Mouse (Mus musculus): ENCODE measurements around the gene Zc3h14. TPM values are rescaled to one million over a fixed set of nuclear protein-coding genes. Genes with fewer than 3 reads are reported as not detected.

Zc3h14 gene
- polyA plus RNA-seq, 1 experiment from 2014 or later: 102 TPM

GRCm38 (mm10) chr12:98730682-98731081 is 16.1 kb upstream of the Zc3h14 start:
- Histone ChIP-seq H3K27ac (replicated peaks in 1 of 2; ENCODE audit: control insufficient read depth in 1 of 2, insufficient read depth in 1 of 2, low read depth in 2 of 2, low read length in 2 of 2) (no peak overlapping the region), H3K4me3 (ENCODE audit: control insufficient read depth in 1 of 2, insufficient read depth in 1 of 2, low read depth in 1 of 2, low read length in 2 of 2) (no peak overlapping the region), H3K9ac (ENCODE audit: low read length) (no peak overlapping the region), H3K27me3 (ENCODE audit: control insufficient read depth, insufficient read depth, low read length) (no peaks in the 10 kb centered on the region), H3K4me2 (ENCODE audit: low read length) (no peak overlapping the region), H3K9me3 (ENCODE audit: control insufficient read depth, low read length) (no peaks in the 10 kb centered on the region), H3K4me1 (ENCODE audit: control insufficient read depth in 2 of 2, insufficient read depth in 2 of 2, low read length in 2 of 2) (peaks cover 11 to 15% of the 10 kb centered on the region in 2 experiments), H3K36me3 (ENCODE audit: control insufficient read depth, insufficient read depth, low read length) (peaks cover 16% of the 10 kb centered on the region; the same call in 1 of the 2 replicates)
- ATAC-seq (ENCODE audit: insufficient number of reproducible peaks, insufficient read depth, low FRiP score, low read depth): no peak
- 86% methylated on average over 11 of the region's 11 CpGs for WGBS

GRCm38 (mm10) chr12:98733165-98733564 is 13.6 kb upstream of the Zc3h14 start:
- H3K27ac ChIP-seq (replicated peaks in 1 of 2; ENCODE audit: control insufficient read depth in 1 of 2, insufficient read depth in 1 of 2, low read depth in 2 of 2, low read length in 2 of 2): no peak overlapping the region
- peak overlapping the region in 1 of 2 experiments; percentile 23; a peak in 1 of 4 replicates for H3K4me3 ChIP-seq (ENCODE audit: control insufficient read depth in 1 of 2, insufficient read depth in 1 of 2, low read depth in 1 of 2, low read length in 2 of 2)
- H3K9me3 ChIP-seq (ENCODE audit: control insufficient read depth, low read length): no peaks in the 10 kb centered on the region
- ATAC-seq (ENCODE audit: insufficient number of reproducible peaks, insufficient read depth, low FRiP score, low read depth): no peak
- WGBS: 62% methylated on average over 3 of the region's 3 CpGs
- peak overlapping the region; percentile 19; the same call in 1 of the 2 replicates for H3K9ac ChIP-seq (ENCODE audit: low read length)
- no peaks in the 10 kb centered on the region for H3K27me3 ChIP-seq (ENCODE audit: control insufficient read depth, insufficient read depth, low read length)
- peak overlapping the region; percentile 88 for H3K4me2 ChIP-seq (ENCODE audit: low read length)
- H3K4me1 ChIP-seq (ENCODE audit: control insufficient read depth in 2 of 2, insufficient read depth in 2 of 2, low read length in 2 of 2): peaks cover 13 to 18% of the 10 kb centered on the region in 2 experiments
- H3K36me3 ChIP-seq (ENCODE audit: control insufficient read depth, insufficient read depth, low read length): peaks cover 16% of the 10 kb centered on the region; the same call in 1 of the 2 replicates

DNA sequence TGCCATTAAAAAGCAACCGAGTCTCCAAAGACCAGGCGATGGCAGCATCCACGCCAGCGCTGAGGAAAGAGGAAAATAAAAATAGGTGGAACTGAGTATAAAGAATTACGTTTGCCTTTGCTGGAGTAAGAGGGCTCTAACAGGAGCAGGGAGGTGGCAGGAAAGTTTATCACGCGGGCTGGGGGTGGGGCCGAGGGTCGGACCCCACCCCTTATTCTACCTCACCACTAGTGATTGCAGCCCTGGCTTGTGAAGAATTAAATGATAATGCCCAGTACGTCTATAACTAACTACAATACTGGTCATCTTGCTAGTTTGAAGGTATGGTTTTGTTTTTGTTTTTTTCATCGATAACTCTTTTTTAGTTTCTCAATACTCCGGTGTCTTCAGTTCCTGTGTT is 13.0 kb upstream of the Zc3h14 start:
- Histone ChIP-seq H3K4me1 (ENCODE audit: control insufficient read depth in 2 of 2, insufficient read depth in 2 of 2, low read length in 2 of 2) (peaks cover 15 to 19% of the 10 kb centered on the region in 2 experiments), H3K27ac (replicated peaks in 1 of 2; ENCODE audit: control insufficient read depth in 1 of 2, insufficient read depth in 1 of 2, low read depth in 2 of 2, low read length in 2 of 2) (no peak overlapping the region), H3K9ac (ENCODE audit: low read length) (peak overlapping the region; percentile 79), H3K9me3 (ENCODE audit: control insufficient read depth, low read length) (no peaks in the 10 kb centered on the region), H3K36me3 (ENCODE audit: control insufficient read depth, insufficient read depth, low read length) (peaks cover 16% of the 10 kb centered on the region; the same call in 1 of the 2 replicates), H3K4me3 (ENCODE audit: control insufficient read depth in 1 of 2, insufficient read depth in 1 of 2, low read depth in 1 of 2, low read length in 2 of 2) (peak overlapping the region; percentile 62 to 67), H3K27me3 (ENCODE audit: control insufficient read depth, insufficient read depth, low read length) (no peaks in the 10 kb centered on the region), H3K4me2 (ENCODE audit: low read length) (peak overlapping the region; percentile 88)
- ATAC-seq (ENCODE audit: insufficient number of reproducible peaks, insufficient read depth, low FRiP score, low read depth): no peak
- WGBS: 14% methylated on average over 12 of the region's 12 CpGs

DNA sequence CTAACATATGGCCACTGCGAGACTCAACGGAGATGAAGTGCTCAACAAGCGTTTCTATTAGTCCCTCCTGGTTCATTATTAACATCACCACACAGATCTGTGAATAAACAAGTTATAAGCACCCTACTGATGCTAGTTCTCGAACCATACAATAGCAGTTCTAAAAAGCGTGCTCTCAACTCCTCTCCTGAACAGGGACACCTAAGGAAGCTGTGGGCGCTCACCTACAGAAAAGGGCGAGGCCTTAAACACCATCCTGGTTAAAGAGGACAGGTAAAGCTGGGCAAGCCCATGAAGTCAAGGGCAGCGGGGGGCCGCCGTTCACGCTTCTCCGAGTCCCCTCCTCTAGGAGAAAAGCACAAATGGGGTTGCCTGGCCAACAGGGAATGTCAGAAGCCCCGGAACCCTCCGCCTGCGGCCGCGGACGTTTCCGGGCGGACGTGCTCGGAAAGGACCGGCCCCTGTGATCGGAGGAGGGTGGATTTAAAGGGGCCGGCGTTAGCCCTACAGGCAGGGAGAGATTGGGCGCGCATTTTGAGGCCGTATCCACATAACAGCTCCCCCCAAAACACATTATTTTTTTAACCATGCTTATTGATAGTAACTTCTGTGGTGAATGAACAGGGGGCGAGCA is 12.4 kb upstream of the Zc3h14 start:
- ATAC-seq (ENCODE audit: insufficient number of reproducible peaks, insufficient read depth, low FRiP score, low read depth): peak; percentile 59

GRCm38 (mm10) chr12:98734880-98735801 is 11.6 kb upstream of the Zc3h14 start:
- no peak for ATAC-seq (ENCODE audit: insufficient number of reproducible peaks, insufficient read depth, low FRiP score, low read depth)
- WGBS: 9% methylated on average over 22 of the region's 22 CpGs
- Histone ChIP-seq H3K4me3 (ENCODE audit: control insufficient read depth in 1 of 2, insufficient read depth in 1 of 2, low read depth in 1 of 2, low read length in 2 of 2) (peak overlapping the region; percentile 62 to 67), H3K9me3 (ENCODE audit: control insufficient read depth, low read length) (no peaks in the 10 kb centered on the region), H3K27ac (replicated peaks in 1 of 2; ENCODE audit: control insufficient read depth in 1 of 2, insufficient read depth in 1 of 2, low read depth in 2 of 2, low read length in 2 of 2) (peak overlapping the region; percentile 49 to 61), H3K4me2 (ENCODE audit: low read length) (peak overlapping the region; percentile 88), H3K4me1 (ENCODE audit: control insufficient read depth in 2 of 2, insufficient read depth in 2 of 2, low read length in 2 of 2) (peaks cover 15 to 19% of the 10 kb centered on the region in 2 experiments), H3K36me3 (ENCODE audit: control insufficient read depth, insufficient read depth, low read length) (peaks cover 12% of the 10 kb centered on the region; the same call in 1 of the 2 replicates), H3K9ac (ENCODE audit: low read length) (peak overlapping the region; percentile 79), H3K27me3 (ENCODE audit: control insufficient read depth, insufficient read depth, low read length) (no peaks in the 10 kb centered on the region)

More for the DNA sequence above, 12.4 kb upstream of the Zc3h14 start:
- under 1% methylated on average over 30 of the region's 30 CpGs for WGBS
- peak overlapping the region; percentile 79 for H3K9ac ChIP-seq (ENCODE audit: low read length)
- peak overlapping the region; percentile 88 for H3K4me2 ChIP-seq (ENCODE audit: low read length)
- peak overlapping the region in 1 of 2 experiments; percentile 61; a peak in 2 of 4 replicates for H3K27ac ChIP-seq (replicated peaks in 1 of 2; ENCODE audit: control insufficient read depth in 1 of 2, insufficient read depth in 1 of 2, low read depth in 2 of 2, low read length in 2 of 2)
- H3K36me3 ChIP-seq (ENCODE audit: control insufficient read depth, insufficient read depth, low read length): peaks cover 12% of the 10 kb centered on the region; the same call in 1 of the 2 replicates
- no peaks in the 10 kb centered on the region for H3K27me3 ChIP-seq (ENCODE audit: control insufficient read depth, insufficient read depth, low read length)
- peaks cover 15 to 19% of the 10 kb centered on the region in 2 experiments for H3K4me1 ChIP-seq (ENCODE audit: control insufficient read depth in 2 of 2, insufficient read depth in 2 of 2, low read length in 2 of 2)
- peak overlapping the region; percentile 62 to 67 for H3K4me3 ChIP-seq (ENCODE audit: control insufficient read depth in 1 of 2, insufficient read depth in 1 of 2, low read depth in 1 of 2, low read length in 2 of 2)
- H3K9me3 ChIP-seq (ENCODE audit: control insufficient read depth, low read length): no peaks in the 10 kb centered on the region

- H3K4me3 ChIP-seq (ENCODE audit: control insufficient read depth in 1 of 2, insufficient read depth in 1 of 2, low read depth in 1 of 2, low read length in 2 of 2): peak within 1 kb of the TSS; percentile 89 to 97
- peak within 1 kb of the TSS; percentile 95 for H3K9ac ChIP-seq (ENCODE audit: low read length)
- no peaks in the 10 kb centered on the region for H3K9me3 ChIP-seq (ENCODE audit: control insufficient read depth, low read length)
- peaks cover 17 to 22% of the 10 kb centered on the region in 2 experiments for H3K4me1 ChIP-seq (ENCODE audit: control insufficient read depth in 2 of 2, insufficient read depth in 2 of 2, low read length in 2 of 2)
- under 1% methylated on average over 74 of the region's 75 CpGs for WGBS
- H3K36me3 ChIP-seq (ENCODE audit: control insufficient read depth, insufficient read depth, low read length): peaks cover 5% of the 10 kb centered on the region; the same call in 1 of the 2 replicates
- no peaks in the 10 kb centered on the region for H3K27me3 ChIP-seq (ENCODE audit: control insufficient read depth, insufficient read depth, low read length)
- peak within 1 kb of the TSS; percentile 88 for H3K4me2 ChIP-seq (ENCODE audit: low read length)
- peak within 1 kb of the TSS; percentile 80 to 98 for H3K27ac ChIP-seq (replicated peaks in 1 of 2; ENCODE audit: control insufficient read depth in 1 of 2, insufficient read depth in 1 of 2, low read depth in 2 of 2, low read length in 2 of 2)
- ATAC-seq (ENCODE audit: insufficient number of reproducible peaks, insufficient read depth, low FRiP score, low read depth): peak; percentile 78
Measured at GRCm38 (mm10) chr12:98736951-98737800, 9.6 kb upstream of the Zc3h14 start, which contains the start of gene Ptpn21. Gene Ptpn21 (minus strand): TSS chr12:98737405.

Data from heart, embryonic 14.5 days (tissue).